Mouse (Mus musculus) megakaryocyte progenitor cell, adult 5-6 weeks (primary cell): Measurements from ENCODE around the gene Plppr3. TPM values are rescaled to one million over a fixed set of nuclear protein-coding genes. Genes with fewer than 3 reads are reported as not detected.

Experiments used
- ATAC-seq: replicated peaks from 2 replicates; pipeline ENCODE4 v1.8.0; 2016; ENCODE audit warnings: mild to moderate bottlenecking, moderate TSS enrichment, inconsistent platforms; ENCODE audit not compliant: poor library complexity
- total RNA-seq, 2 experiments: library from RNA; stranded (forward) in 1 of 2; stranded (reverse) in 1 of 2; fragments of 157-497, 149-512 nt in 1 of 2; fragments of 200-1000 nt in 1 of 2; gene quantifications; 2 replicates each; pipeline versions ENCODE4 v1.2.3 to v1.2.4; 2015 to 2017

Gene Plppr3
- total RNA-seq, 2 experiments from 2014 or later = 39.0 to 93.9 TPM

GRCm38 (mm10) chr10:79853860-79854795 lies 20.3 kb downstream of the Plppr3 start, which contains the start of gene Ptbp1:
Gene Ptbp1, plus strand, starts transcription at chr10:79854427.
- ATAC-seq = peak; percentile 76

GRCm38 (mm10) chr10:79853392-79853791 lies 21.0 kb downstream of the Plppr3 start:
- ATAC-seq = 0 out of 2 replicates have a peak, but pooled peaks have one; percentile 5

GRCm38 (mm10) chr10:79852827-79853226 lies 21.6 kb downstream of the Plppr3 start:
- no peak for ATAC-seq

- no peak for ATAC-seq
These were observed 22.2 kb downstream of the Plppr3 start for GRCm38 (mm10) chr10:79852107-79852789.

DNA sequence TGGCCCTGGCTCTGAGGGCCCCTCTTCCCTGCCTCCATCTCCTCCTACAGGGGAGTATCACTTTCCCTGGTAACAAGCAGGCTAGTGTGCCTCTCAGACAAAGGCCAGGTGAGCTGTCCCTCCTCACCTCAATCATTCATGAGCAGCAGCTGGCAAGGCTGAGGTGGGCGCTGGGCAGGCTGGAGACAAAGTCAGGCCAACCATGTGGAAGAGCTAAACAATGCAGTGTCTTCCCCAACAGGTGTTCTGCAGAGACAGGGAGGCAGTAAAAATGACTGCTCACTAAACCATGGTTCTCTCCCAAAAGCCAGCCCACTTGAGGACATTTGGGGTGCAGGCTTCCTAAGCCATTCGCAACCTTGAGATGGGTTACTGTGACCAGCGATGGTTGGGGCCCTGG lies 22.8 kb downstream of the Plppr3 start:
- no peak for ATAC-seq

- no peak for ATAC-seq
These were observed 24.3 kb downstream of the Plppr3 start for GRCm38 (mm10) chr10:79849941-79850628.

GRCm38 (mm10) chr10:79846553-79846952 lies 27.9 kb downstream of the Plppr3 start:
- ATAC-seq = no peak

DNA sequence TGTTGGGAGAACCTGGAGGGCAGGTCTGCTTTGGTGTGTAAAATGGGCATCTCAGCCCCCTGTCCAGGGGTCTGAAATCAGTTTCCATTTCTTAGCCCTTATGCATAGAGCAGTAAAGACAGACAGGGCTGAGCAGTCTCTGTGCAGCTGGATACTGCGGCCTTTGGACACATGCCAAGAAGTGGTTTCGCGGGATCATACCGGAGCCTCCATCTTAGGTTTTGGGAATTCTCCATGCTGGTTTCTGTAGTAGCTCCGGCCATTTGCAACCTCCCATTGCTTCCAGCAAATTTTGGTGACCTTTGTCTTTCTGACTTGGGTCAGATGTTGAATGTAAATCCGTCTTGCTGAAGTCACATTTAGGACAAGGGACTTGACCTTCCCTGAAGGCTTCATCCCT lies 31.0 kb downstream of the Plppr3 start:
- ATAC-seq = no peak

GRCm38 (mm10) chr10:79842322-79842721 lies 32.1 kb downstream of the Plppr3 start:
- no peak for ATAC-seq

GRCm38 (mm10) chr10:79840644-79841551 lies 33.5 kb downstream of the Plppr3 start:
- peak; percentile 75 for ATAC-seq

DNA sequence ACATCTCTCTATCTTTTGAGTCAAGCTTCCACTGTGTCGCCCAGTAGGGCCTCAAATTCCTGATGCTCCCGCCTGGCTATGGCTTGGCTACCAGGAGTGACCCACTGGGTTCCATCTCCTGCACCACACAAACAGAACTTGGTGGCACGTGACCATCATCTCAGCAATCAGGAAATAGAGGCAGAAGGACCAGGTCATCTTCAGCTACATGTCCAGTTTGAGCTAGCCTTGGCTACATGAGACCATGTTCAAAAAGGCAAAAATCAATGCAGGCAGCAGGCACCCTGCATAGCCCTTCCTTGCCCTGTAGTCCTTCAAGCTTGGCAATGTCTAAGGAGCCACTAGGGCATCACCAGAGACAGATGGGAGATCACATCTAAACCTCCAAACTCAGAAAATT lies 34.3 kb downstream of the Plppr3 start:
- ATAC-seq = peak; percentile 29; the same call in 1 of the 2 replicates

DNA sequence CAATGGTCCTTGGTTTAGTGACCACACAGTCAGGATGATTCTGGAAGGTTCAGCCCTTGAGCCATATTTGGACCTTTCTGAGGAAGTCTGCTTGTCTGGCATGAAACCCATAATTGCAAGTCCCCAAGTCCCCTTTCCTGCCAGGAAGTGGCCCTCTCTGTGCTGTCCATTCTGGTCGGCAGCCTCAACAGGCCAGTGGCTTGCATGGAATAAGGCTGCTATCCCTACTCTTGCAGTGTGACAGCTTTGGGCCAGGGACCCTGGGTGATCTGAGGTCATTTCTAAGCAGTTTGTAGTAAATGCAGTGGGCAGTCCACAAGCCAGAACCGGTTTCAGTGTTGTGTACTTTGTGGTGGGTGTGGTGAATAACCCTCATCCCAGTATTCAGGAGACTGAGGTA lies 36.3 kb downstream of the Plppr3 start:
- ATAC-seq = no peak

- ATAC-seq = no peak
These were observed 37.5 kb downstream of the Plppr3 start for GRCm38 (mm10) chr10:79836918-79837317.

- peak; percentile 72 for ATAC-seq
These were observed 39.5 kb downstream of the Plppr3 start for GRCm38 (mm10) chr10:79834769-79835398.

DNA sequence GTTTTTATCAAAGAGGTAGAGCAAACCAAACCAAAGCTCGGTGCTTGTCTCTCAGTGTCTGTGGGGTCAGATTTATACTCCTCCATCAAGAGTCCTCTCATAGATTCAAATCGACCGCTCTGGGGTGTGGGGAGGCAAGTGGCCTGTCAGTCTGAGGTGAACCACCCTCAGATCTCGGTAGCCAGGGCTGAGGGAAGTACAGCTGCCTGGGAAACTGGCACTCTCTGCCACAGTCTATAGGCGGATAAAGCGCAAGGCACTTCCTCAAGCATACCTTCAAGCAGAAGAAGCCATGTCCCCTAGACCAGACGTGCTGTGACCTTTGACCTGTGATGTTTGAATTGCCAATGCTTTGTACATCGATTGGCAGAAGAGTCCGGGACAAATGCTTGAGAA lies 41.6 kb downstream of the Plppr3 start:
- ATAC-seq = peak; percentile 50

- ATAC-seq = peak; percentile 27; the same call in 1 of the 2 replicates
These were observed 42.2 kb downstream of the Plppr3 start for GRCm38 (mm10) chr10:79832026-79832785.

DNA sequence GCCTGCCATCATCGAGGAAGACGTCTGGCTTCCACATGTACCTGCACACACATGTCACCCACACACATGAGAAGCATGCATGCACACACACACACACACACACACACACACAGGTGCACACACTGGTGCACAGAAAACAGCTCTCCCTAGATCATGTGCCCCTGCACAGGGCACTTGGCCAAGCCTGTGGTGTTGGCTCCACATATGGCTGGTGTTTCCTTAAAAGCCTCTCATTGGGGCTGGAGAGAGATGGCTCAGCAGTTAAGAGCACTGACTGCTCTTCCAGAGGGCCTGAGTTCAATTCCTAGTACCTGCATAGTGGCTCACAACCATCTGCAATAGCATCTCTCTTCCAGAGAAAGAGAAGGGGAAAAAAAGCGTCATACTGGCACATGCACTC lies 42.9 kb downstream of the Plppr3 start:
- peak; percentile 40; the same call in 1 of the 2 replicates for ATAC-seq

DNA sequence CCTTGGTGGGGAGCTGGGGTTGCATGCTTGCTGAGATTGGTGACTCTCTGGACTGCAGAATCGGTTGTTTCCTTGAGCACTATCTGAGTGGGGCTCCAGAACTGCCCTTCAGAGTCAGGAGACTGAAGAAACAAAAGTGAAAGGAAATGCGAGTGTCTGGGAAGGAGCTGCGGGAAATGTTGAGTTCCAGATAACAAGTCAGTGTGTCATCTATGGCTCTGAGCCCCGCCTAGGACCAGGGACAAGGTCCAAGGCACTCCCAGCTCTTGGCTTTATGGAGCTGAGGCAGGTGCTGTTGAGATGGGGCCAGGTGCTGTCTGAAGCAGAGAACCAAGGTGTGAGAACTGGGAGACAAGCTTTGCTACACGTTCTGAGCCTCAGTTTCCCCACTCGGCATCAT lies 50.0 kb downstream of the Plppr3 start:
- peak; percentile 73 for ATAC-seq

DNA sequence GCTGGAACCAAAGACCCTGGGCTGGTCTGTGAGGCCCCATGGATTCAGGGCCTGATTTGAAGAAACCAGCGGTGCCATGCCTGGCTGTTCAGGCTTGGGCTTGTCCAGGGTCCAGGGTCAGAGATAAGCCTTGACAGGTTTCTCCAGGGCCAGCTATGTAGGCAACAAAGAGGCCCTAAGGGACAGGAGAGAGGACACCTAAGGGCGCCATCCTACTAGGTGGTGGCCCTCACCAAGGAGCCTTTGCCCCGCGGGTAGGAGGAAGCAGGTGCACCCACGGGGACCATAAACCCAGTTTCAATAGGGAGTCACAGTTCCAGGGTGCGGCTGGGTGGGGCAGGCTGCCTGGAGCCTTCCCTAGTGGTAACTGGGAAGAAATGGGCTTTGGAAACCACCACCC lies 51.4 kb downstream of the Plppr3 start:
- ATAC-seq = no peak
